Mouse (Mus musculus) limb, embryonic 14.5 days (tissue): ENCODE results near the gene Cep170. TPM values are rescaled to one million over a fixed set of nuclear protein-coding genes. Genes with fewer than 3 reads are reported as not detected.

Experiments
- ATAC-seq: fragments of 200-750 bp; cut with Nextera tagmentation; 2 replicates; pipeline ENCODE4 v1.8.0; 2017; ENCODE audit warnings: low read depth, moderate number of reproducible peaks, moderate TSS enrichment; ENCODE audit not compliant: low FRiP score
- DNase-seq: peaks from one replicate; pipeline ENCODE4 v3.0.0-alpha.2; 2015; ENCODE audit warnings: low spot score
- H3K27ac ChIP-seq: fragments of 300-500 bp; sonication (generic); replicated peaks from 2 replicates; pipeline ENCODE4 v1.5.1; 2014; ENCODE audit warnings: low read depth, mild to moderate bottlenecking, low read length, moderate library complexity, mixed read lengths
- H3K27me3 ChIP-seq: fragments of 300-500 bp; sonication (generic); 2 replicates; pipeline ENCODE4 v1.6.1; 2014; ENCODE audit warnings: low read length, mixed read lengths; ENCODE audit not compliant: control insufficient read depth, insufficient read depth
- H3K36me3 ChIP-seq: fragments of 300-500 bp; sonication (generic); 2 replicates; pipeline ENCODE4 v1.6.1; 2014; ENCODE audit warnings: mild to moderate bottlenecking, low read length, moderate library complexity, mixed read lengths; ENCODE audit not compliant: control insufficient read depth, insufficient read depth
- H3K4me1 ChIP-seq: fragments of 300-500 bp; sonication (generic); 2 replicates; pipeline ENCODE4 v1.6.1; 2014; ENCODE audit warnings: antibody characterized with exemption, low read length, mixed read lengths; ENCODE audit not compliant: control insufficient read depth, insufficient read depth
- H3K4me2 ChIP-seq: fragments of 300-500 bp; sonication (generic); replicated peaks from 2 replicates; pipeline ENCODE4 v1.6.1; 2014; ENCODE audit warnings: low read depth, mild to moderate bottlenecking, low read length, moderate library complexity; ENCODE audit not compliant: severe bottlenecking
- H3K4me3 ChIP-seq: fragments of 300-500 bp; sonication (generic); replicated peaks from 2 replicates; pipeline ENCODE4 v1.5.1; 2014; ENCODE audit warnings: low read length
- H3K9ac ChIP-seq: fragments of 300-500 bp; sonication (generic); 2 replicates; pipeline ENCODE4 v1.6.1; 2014; ENCODE audit warnings: mild to moderate bottlenecking, low read depth, low read length, moderate library complexity; ENCODE audit not compliant: severe bottlenecking
- H3K9me3 ChIP-seq: fragments of 300-500 bp; sonication (generic); 2 replicates; pipeline ENCODE4 v1.6.1; 2016; ENCODE audit warnings: low read length; ENCODE audit not compliant: control insufficient read depth
- POLR2A ChIP-seq: fragments of 200-500 bp; IDR thresholded peaks from 2 replicates; pipeline ENCODE4 v1.8.0; 2012; ENCODE audit warnings: inconsistent platforms, mild to moderate bottlenecking, moderate library complexity, borderline replicate concordance; ENCODE audit not compliant: insufficient read depth, insufficient read length; ENCODE audit errors: extremely low read depth
- WGBS: fragments of 180-500 bp; shearing (Covaris S2); extraction: QIAGEN DNeasy Blood & Tissue Kit; methylation state at CpG from one replicate; pipeline ENCODE4 v1.1.7; 2014; 5-methylcytosine and 5-hydroxymethylcytosine counted together
- polyA plus RNA-seq, 2 experiments: library from polyadenylated mRNA; depleted of rRNA in 1 of 2; stranded (reverse) in 1 of 2; unstranded in 1 of 2; fragments of >200 nt; fragmentation: Nextera tagmentation in 1 of 2; extraction: Ambion mirVana in 1 of 2; gene quantifications; 2 replicates each; pipeline versions ENCODE4 v1.2.1 to v1.2.3; 2012 to 2014

The Cep170 gene
- polyA plus RNA-seq, 2 experiments: 33.5 to 42.3 TPM

DNA sequence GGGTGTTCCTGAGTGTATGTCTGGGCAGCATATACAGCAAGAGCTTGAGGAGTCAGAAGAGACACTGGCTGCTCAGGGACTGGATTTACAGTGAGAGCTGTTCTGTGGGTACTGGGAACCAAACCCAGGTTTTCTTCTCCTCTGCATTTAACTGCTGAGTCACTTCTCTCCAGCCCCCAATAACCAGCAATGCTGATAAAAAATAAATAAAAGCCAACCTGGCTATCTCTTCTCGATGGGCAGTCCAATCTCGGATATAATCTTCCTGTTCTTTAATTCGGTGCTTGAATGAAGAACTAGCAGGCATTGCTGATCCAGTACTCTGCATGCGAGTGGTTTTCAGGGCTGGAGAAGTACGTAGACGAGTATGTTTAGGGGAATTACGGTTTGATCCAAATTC lies 64.2 kb downstream of the Cep170 start:
- no peak overlapping the region for H3K27ac ChIP-seq
- H3K9ac ChIP-seq: no peak overlapping the region
- TF ChIP-seq POLR2A: no peak
- 94% methylated on average over 7 of the region's 7 CpGs for WGBS
- H3K4me3 ChIP-seq: no peak overlapping the region
- H3K9me3 ChIP-seq: no peaks in the 10 kb centered on the region
- H3K4me2 ChIP-seq: no peak overlapping the region
- ATAC-seq: no peak
- DNase-seq: no peak
- no peaks in the 10 kb centered on the region for H3K4me1 ChIP-seq
- H3K27me3 ChIP-seq: no peaks in the 10 kb centered on the region
- H3K36me3 ChIP-seq: peaks cover 18% of the 10 kb centered on the region

- H3K4me2 ChIP-seq: no peak overlapping the region
- H3K9me3 ChIP-seq: no peaks in the 10 kb centered on the region
- no peaks in the 10 kb centered on the region for H3K4me1 ChIP-seq
- TF ChIP-seq POLR2A: no peak
- H3K4me3 ChIP-seq: no peak overlapping the region
- H3K27ac ChIP-seq: no peak overlapping the region
- WGBS: 94% methylated on average over 2 of the region's 2 CpGs
- H3K27me3 ChIP-seq: no peaks in the 10 kb centered on the region
- ATAC-seq: no peak
- H3K9ac ChIP-seq: no peak overlapping the region
- no peak for DNase-seq
- peaks cover 55% of the 10 kb centered on the region for H3K36me3 ChIP-seq
Measured at GRCm38 (mm10) chr1:176732834-176733233, 81.0 kb downstream of the Cep170 start.

GRCm38 (mm10) chr1:176730528-176730927 lies 83.3 kb downstream of the Cep170 start:
- no peaks in the 10 kb centered on the region for H3K9me3 ChIP-seq
- H3K4me1 ChIP-seq: no peaks in the 10 kb centered on the region
- WGBS: 84% methylated on average over 2 of the region's 2 CpGs
- no peak for DNase-seq
- no peaks in the 10 kb centered on the region for H3K27me3 ChIP-seq
- no peak overlapping the region for H3K4me3 ChIP-seq
- TF ChIP-seq POLR2A: no peak
- H3K4me2 ChIP-seq: no peak overlapping the region
- no peak for ATAC-seq
- peaks cover 37% of the 10 kb centered on the region for H3K36me3 ChIP-seq
- H3K27ac ChIP-seq: no peak overlapping the region
- no peak overlapping the region for H3K9ac ChIP-seq

- no peak for TF ChIP-seq POLR2A
- no peak overlapping the region for H3K9ac ChIP-seq
- 88% methylated on average over 2 of the region's 2 CpGs for WGBS
- H3K4me2 ChIP-seq: no peak overlapping the region
- no peaks in the 10 kb centered on the region for H3K4me1 ChIP-seq
- no peak for ATAC-seq
- H3K27me3 ChIP-seq: no peaks in the 10 kb centered on the region
- no peaks in the 10 kb centered on the region for H3K9me3 ChIP-seq
- DNase-seq: no peak
- no peak overlapping the region for H3K4me3 ChIP-seq
- H3K36me3 ChIP-seq: peaks cover 17% of the 10 kb centered on the region
- no peak overlapping the region for H3K27ac ChIP-seq
Measured at GRCm38 (mm10) chr1:176727372-176727771, 86.5 kb downstream of the Cep170 start.

DNA sequence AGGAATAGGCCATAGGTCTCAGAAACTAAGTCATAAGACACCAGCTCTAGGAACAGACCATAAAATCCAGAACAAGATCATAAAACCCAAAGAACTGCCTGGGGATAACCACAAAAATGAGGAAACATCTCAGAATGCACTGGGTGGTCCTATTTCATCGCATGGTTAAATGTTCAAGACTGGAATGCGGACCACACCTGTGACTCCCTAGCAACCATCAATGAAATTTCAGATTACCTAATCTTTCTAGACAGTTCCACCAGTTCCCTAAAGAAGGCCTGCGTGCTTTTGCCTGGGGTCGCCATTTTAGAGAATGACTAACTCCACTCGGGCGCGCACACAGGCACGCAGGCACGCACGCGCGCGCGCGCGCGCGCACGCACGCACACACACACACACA lies 89.1 kb downstream of the Cep170 start:
- DNase-seq (no peak), ATAC-seq (no peak)
- H3K4me1 ChIP-seq: no peaks in the 10 kb centered on the region
- no peak overlapping the region for H3K4me2 ChIP-seq
- H3K9ac ChIP-seq: no peak overlapping the region
- no peaks in the 10 kb centered on the region for H3K36me3 ChIP-seq
- H3K27ac ChIP-seq: no peak overlapping the region
- no peaks in the 10 kb centered on the region for H3K27me3 ChIP-seq
- TF ChIP-seq POLR2A: no peak
- WGBS: 83% methylated on average over 20 of the region's 20 CpGs
- no peak overlapping the region for H3K4me3 ChIP-seq
- H3K9me3 ChIP-seq: no peaks in the 10 kb centered on the region
